Mouse (Mus musculus) lung, postnatal 0 days (tissue): ENCODE results near the gene Bbx.

ENCODE experiments used
- CTCF ChIP-seq: IDR thresholded peaks from 2 replicates; pipeline ENCODE4 v1.5.1; 2016; ENCODE audit warnings: antibody characterized with exemption, mild to moderate bottlenecking
- EP300 ChIP-seq: IDR thresholded peaks from 2 replicates; pipeline ENCODE4 v1.6.1; 2016; ENCODE audit warnings: antibody characterized with exemption, mild to moderate bottlenecking, control low read depth

DNA sequence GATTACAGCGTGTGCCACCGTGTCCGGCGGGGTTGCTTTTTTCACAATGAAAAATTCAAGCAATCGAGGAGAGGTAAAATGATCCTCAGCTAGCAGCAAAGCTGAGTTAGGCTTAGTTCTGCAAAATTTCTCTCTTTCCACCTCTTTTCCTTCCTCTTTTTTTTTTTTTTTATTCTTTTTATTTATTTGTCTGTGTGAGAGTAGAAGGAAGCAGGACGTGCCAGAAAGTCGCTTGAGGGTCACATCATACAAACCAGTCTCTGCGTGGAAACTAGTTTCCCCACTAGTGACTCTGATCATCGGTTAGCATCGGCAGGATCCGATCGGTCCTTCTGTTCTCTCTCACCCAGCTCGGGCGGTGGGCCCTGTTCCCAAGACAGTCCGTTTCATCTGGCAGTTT is 5.6 kb upstream of the Bbx start:
- TF ChIP-seq CTCF (no peak), EP300 (no peak)
